Mouse (Mus musculus) heart, embryonic 13.5 days (tissue): ENCODE data around the gene Itgb8. TPM values are rescaled to one million over a fixed set of nuclear protein-coding genes. Genes with fewer than 3 reads are reported as not detected.

Experiments used
- ATAC-seq: fragments of 200-750 bp; cut with Nextera tagmentation; 2 replicates; pipeline ENCODE4 v1.8.0; 2017; ENCODE audit warnings: moderate TSS enrichment; ENCODE audit not compliant: insufficient number of reproducible peaks, low FRiP score, low TSS enrichment; ENCODE audit errors: extremely low read depth
- H3K27ac ChIP-seq: fragments of 300-500 bp; sonication (generic); replicated peaks from 2 replicates; pipeline ENCODE4 v1.5.1; 2015; ENCODE audit warnings: moderate library complexity, mild to moderate bottlenecking, inconsistent platforms
- H3K27me3 ChIP-seq: fragments of 300-500 bp; sonication (generic); replicated peaks from 2 replicates; pipeline ENCODE4 v1.6.1; 2015; ENCODE audit warnings: mild to moderate bottlenecking, inconsistent platforms
- H3K36me3 ChIP-seq: fragments of 300-500 bp; sonication (generic); 2 replicates; pipeline ENCODE4 v1.6.1; 2015; ENCODE audit warnings: mild to moderate bottlenecking, inconsistent platforms
- H3K4me1 ChIP-seq: fragments of 300-500 bp; sonication (generic); 2 replicates; pipeline ENCODE4 v1.6.1; 2015; ENCODE audit warnings: inconsistent platforms
- H3K4me2 ChIP-seq: fragments of 300-500 bp; sonication (generic); 2 replicates; pipeline ENCODE4 v1.6.1; 2015; ENCODE audit warnings: inconsistent platforms, mild to moderate bottlenecking, moderate library complexity
- H3K4me3 ChIP-seq: fragments of 300-500 bp; sonication (generic); 2 replicates; pipeline ENCODE4 v1.5.1; 2015; ENCODE audit warnings: moderate library complexity, mild to moderate bottlenecking, inconsistent platforms
- H3K9ac ChIP-seq: fragments of 300-500 bp; sonication (generic); 2 replicates; pipeline ENCODE4 v1.6.1; 2015; ENCODE audit warnings: inconsistent platforms, mild to moderate bottlenecking, moderate library complexity
- H3K9me3 ChIP-seq: fragments of 300-500 bp; sonication (generic); 2 replicates; pipeline ENCODE4 v1.6.1; 2016; ENCODE audit warnings: inconsistent platforms
- WGBS: fragments of 180-500 bp; shearing (Covaris S2); methylation state at CpG from one replicate; pipeline ENCODE4 v1.1.7; 2015; ENCODE audit warnings: mixed read lengths; 5-methylcytosine and 5-hydroxymethylcytosine counted together
- polyA plus RNA-seq: library from polyadenylated mRNA; unstranded; fragments of >200 nt; fragmentation: Nextera tagmentation; extraction: Ambion mirVana; gene quantifications from 2 replicates; pipeline ENCODE4 v1.2.1, GENCODE M21; 2015

The Itgb8 gene
- polyA plus RNA-seq, 1 experiment from 2014 or later: 3.9 TPM

- H3K4me2 ChIP-seq: no peak overlapping the region
- no peak overlapping the region for H3K9ac ChIP-seq
- H3K36me3 ChIP-seq: peaks cover 25% of the 10 kb centered on the region
- WGBS: 67% methylated on average over 2 of the region's 2 CpGs
- no peak overlapping the region for H3K27ac ChIP-seq
- no peak overlapping the region for H3K4me3 ChIP-seq
- no peaks in the 10 kb centered on the region for H3K9me3 ChIP-seq
- no peak for ATAC-seq
- no peaks in the 10 kb centered on the region for H3K27me3 ChIP-seq
- H3K4me1 ChIP-seq: peaks cover 14% of the 10 kb centered on the region
Measured at GRCm38 (mm10) chr12:119165115-119165514, 73.5 kb downstream of the Itgb8 start.

- H3K4me3 ChIP-seq: no peak overlapping the region
- no peak overlapping the region for H3K9ac ChIP-seq
- WGBS: 55% methylated on average over 1 of the region's 1 CpGs
- H3K9me3 ChIP-seq: no peaks in the 10 kb centered on the region
- no peak for ATAC-seq
- H3K4me1 ChIP-seq: peaks cover 11% of the 10 kb centered on the region
- H3K27ac ChIP-seq: no peak overlapping the region
- peaks cover 25% of the 10 kb centered on the region for H3K36me3 ChIP-seq
- no peaks in the 10 kb centered on the region for H3K27me3 ChIP-seq
- H3K4me2 ChIP-seq: no peak overlapping the region
Measured at GRCm38 (mm10) chr12:119164672-119165071, 73.9 kb downstream of the Itgb8 start.

GRCm38 (mm10) chr12:119164176-119164575 lies 74.4 kb downstream of the Itgb8 start:
- Histone ChIP-seq H3K4me2 (no peak overlapping the region), H3K36me3 (peaks cover 25% of the 10 kb centered on the region), H3K4me3 (no peak overlapping the region), H3K9ac (no peak overlapping the region), H3K9me3 (no peaks in the 10 kb centered on the region), H3K4me1 (peaks cover 11% of the 10 kb centered on the region), H3K27me3 (no peaks in the 10 kb centered on the region), H3K27ac (no peak overlapping the region)
- 59% methylated on average over 1 of the region's 1 CpGs for WGBS
- no peak for ATAC-seq

- Histone ChIP-seq H3K4me2 (no peak overlapping the region), H3K9me3 (no peaks in the 10 kb centered on the region), H3K4me1 (no peaks in the 10 kb centered on the region), H3K4me3 (no peak overlapping the region), H3K9ac (no peak overlapping the region), H3K36me3 (peaks cover 15% of the 10 kb centered on the region), H3K27ac (no peak overlapping the region; the same call in 1 of the 2 replicates), H3K27me3 (no peaks in the 10 kb centered on the region)
- ATAC-seq: no peak
Measured at GRCm38 (mm10) chr12:119160786-119161185, 77.8 kb downstream of the Itgb8 start.

GRCm38 (mm10) chr12:119159254-119159933 lies 79.2 kb downstream of the Itgb8 start:
- Histone ChIP-seq H3K4me2 (no peak overlapping the region), H3K9ac (no peak overlapping the region), H3K27me3 (no peaks in the 10 kb centered on the region), H3K9me3 (no peaks in the 10 kb centered on the region), H3K4me1 (no peaks in the 10 kb centered on the region), H3K4me3 (no peak overlapping the region), H3K27ac (no peak overlapping the region; the same call in 1 of the 2 replicates), H3K36me3 (peaks cover 9% of the 10 kb centered on the region)
- WGBS: 57% methylated on average over 4 of the region's 4 CpGs
- ATAC-seq: no peak

GRCm38 (mm10) chr12:119157686-119158085 lies 80.9 kb downstream of the Itgb8 start:
- H3K9ac ChIP-seq: no peak overlapping the region
- H3K9me3 ChIP-seq: no peaks in the 10 kb centered on the region
- H3K27me3 ChIP-seq: no peaks in the 10 kb centered on the region
- 0 out of 2 replicates have a peak, but pooled peaks cover 4% of the 10 kb centered on the region for H3K4me1 ChIP-seq
- no peak overlapping the region for H3K27ac ChIP-seq
- peaks cover 4% of the 10 kb centered on the region; the same call in 1 of the 2 replicates for H3K36me3 ChIP-seq
- 82% methylated on average over 2 of the region's 2 CpGs for WGBS
- no peak for ATAC-seq
- H3K4me2 ChIP-seq: no peak overlapping the region
- H3K4me3 ChIP-seq: no peak overlapping the region

GRCm38 (mm10) chr12:119157068-119157467 lies 81.5 kb downstream of the Itgb8 start:
- H3K9ac ChIP-seq: no peak overlapping the region
- no peaks in the 10 kb centered on the region for H3K27me3 ChIP-seq
- H3K4me1 ChIP-seq: 0 out of 2 replicates have a peak, but pooled peaks cover 7% of the 10 kb centered on the region
- no peak overlapping the region for H3K4me2 ChIP-seq
- no peak for ATAC-seq
- H3K4me3 ChIP-seq: no peak overlapping the region
- no peaks in the 10 kb centered on the region for H3K36me3 ChIP-seq
- 68% methylated on average over 3 of the region's 3 CpGs for WGBS
- no peaks in the 10 kb centered on the region for H3K9me3 ChIP-seq
- no peak overlapping the region for H3K27ac ChIP-seq

- no peak overlapping the region for H3K27ac ChIP-seq
- ATAC-seq: no peak
Measured at GRCm38 (mm10) chr12:119155566-119155965, 83.0 kb downstream of the Itgb8 start.

GRCm38 (mm10) chr12:119150956-119151355 lies 87.6 kb downstream of the Itgb8 start:
- Histone ChIP-seq H3K27ac (no peak overlapping the region), H3K36me3 (no peaks in the 10 kb centered on the region), H3K4me2 (no peak overlapping the region), H3K4me1 (0 out of 2 replicates have a peak, but pooled peaks cover 7% of the 10 kb centered on the region), H3K27me3 (no peaks in the 10 kb centered on the region), H3K9ac (no peak overlapping the region), H3K4me3 (no peak overlapping the region), H3K9me3 (no peaks in the 10 kb centered on the region)
- WGBS: 85% methylated on average over 2 of the region's 2 CpGs
- ATAC-seq: no peak

More at GRCm38 (mm10) chr12:119155566-119155965, 83.0 kb downstream of the Itgb8 start:
- no peaks in the 10 kb centered on the region for H3K36me3 ChIP-seq
- H3K9me3 ChIP-seq: no peaks in the 10 kb centered on the region
- no peak overlapping the region for H3K4me2 ChIP-seq
- H3K4me1 ChIP-seq: 0 out of 2 replicates have a peak, but pooled peaks cover 7% of the 10 kb centered on the region
- H3K27me3 ChIP-seq: no peaks in the 10 kb centered on the region
- no peak overlapping the region for H3K9ac ChIP-seq
- 64% methylated on average over 4 of the region's 4 CpGs for WGBS
- no peak overlapping the region for H3K4me3 ChIP-seq

GRCm38 (mm10) chr12:119147753-119148152 lies 90.8 kb downstream of the Itgb8 start:
- no peak overlapping the region for H3K9ac ChIP-seq
- no peak overlapping the region for H3K27ac ChIP-seq
- no peak overlapping the region for H3K4me2 ChIP-seq
- 82% methylated on average over 3 of the region's 3 CpGs for WGBS
- no peaks in the 10 kb centered on the region; the same call in 1 of the 2 replicates for H3K9me3 ChIP-seq
- H3K4me1 ChIP-seq: 0 out of 2 replicates have a peak, but pooled peaks cover 2% of the 10 kb centered on the region
- no peaks in the 10 kb centered on the region for H3K27me3 ChIP-seq
- no peak for ATAC-seq
- no peaks in the 10 kb centered on the region for H3K36me3 ChIP-seq
- no peak overlapping the region for H3K4me3 ChIP-seq

- ATAC-seq: no peak
- Histone ChIP-seq H3K9ac (no peak overlapping the region), H3K27ac (no peak overlapping the region), H3K4me1 (no peaks in the 10 kb centered on the region), H3K36me3 (no peaks in the 10 kb centered on the region), H3K27me3 (no peaks in the 10 kb centered on the region), H3K4me2 (no peak overlapping the region), H3K4me3 (no peak overlapping the region), H3K9me3 (no peaks in the 10 kb centered on the region; the same call in 1 of the 2 replicates)
- WGBS: 81% methylated on average over 1 of the region's 1 CpGs
Measured at GRCm38 (mm10) chr12:119146031-119146430, 92.6 kb downstream of the Itgb8 start.

- Histone ChIP-seq H3K4me2 (no peak overlapping the region), H3K9me3 (no peaks in the 10 kb centered on the region), H3K27me3 (no peaks in the 10 kb centered on the region), H3K4me3 (no peak overlapping the region), H3K27ac (0 out of 2 replicates have a peak overlapping the region, but pooled peaks have one; percentile 10), H3K4me1 (peaks cover 10% of the 10 kb centered on the region), H3K36me3 (no peaks in the 10 kb centered on the region), H3K9ac (no peak overlapping the region)
- WGBS: 9% methylated on average over 1 of the region's 1 CpGs
- ATAC-seq: no peak
Measured at GRCm38 (mm10) chr12:119137946-119138345, 100.7 kb downstream of the Itgb8 start.
